Mouse (Mus musculus) neutrophil, adult 65 days (primary cell): ENCODE results near the gene Syn2. TPM values are rescaled to one million over a fixed set of nuclear protein-coding genes. Genes with fewer than 3 reads are reported as not detected.

ENCODE experiments used
- total RNA-seq: library from RNA; stranded (reverse); gene quantifications from 2 replicates; pipeline ENCODE4 v1.2.4, GENCODE M21; 2023

Syn2 gene
- total RNA-seq, result not detected in 2 replicates

DNA sequence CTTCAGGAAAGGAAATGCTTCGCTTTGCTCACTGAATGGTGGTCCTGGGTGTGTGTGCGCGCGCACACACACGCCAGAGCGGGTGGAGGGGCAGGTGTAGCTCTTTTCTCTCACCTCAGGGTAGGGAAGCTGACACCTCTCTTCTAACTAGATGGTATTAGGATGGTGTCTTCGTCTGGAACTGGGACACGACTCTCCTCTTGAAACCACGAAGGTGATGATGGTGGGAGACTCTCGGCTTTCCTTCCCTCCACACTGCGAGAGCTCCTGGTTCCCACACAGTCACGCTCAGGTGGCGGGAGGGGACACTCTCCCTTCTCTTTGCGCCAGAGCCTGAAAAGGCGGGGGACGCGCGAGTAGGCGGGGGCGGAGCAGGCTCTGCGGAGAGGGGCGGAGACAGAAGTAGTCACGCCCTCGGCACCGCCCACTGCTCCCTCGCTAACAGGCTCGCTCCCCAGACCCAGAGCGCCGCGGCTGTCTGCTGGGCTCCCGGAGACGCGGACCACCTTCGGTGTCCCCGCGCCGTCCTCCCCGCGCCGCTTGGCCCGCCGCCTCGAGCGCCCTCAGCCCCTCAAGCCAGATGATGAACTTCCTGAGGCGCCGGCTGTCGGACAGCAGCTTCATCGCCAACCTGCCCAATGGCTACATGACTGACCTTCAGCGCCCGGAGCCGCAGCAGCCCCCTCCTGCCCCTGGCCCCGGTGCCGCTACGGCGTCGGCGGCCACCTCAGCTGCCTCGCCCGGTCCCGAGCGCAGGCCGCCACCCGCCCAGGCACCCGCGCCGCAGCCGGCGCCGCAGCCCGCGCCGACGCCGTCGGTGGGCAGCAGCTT lies at the start of gene Syn2:
Gene Syn2, plus strand, starts transcription at position 402 of the 831 bp plus-strand sequence.

DNA sequence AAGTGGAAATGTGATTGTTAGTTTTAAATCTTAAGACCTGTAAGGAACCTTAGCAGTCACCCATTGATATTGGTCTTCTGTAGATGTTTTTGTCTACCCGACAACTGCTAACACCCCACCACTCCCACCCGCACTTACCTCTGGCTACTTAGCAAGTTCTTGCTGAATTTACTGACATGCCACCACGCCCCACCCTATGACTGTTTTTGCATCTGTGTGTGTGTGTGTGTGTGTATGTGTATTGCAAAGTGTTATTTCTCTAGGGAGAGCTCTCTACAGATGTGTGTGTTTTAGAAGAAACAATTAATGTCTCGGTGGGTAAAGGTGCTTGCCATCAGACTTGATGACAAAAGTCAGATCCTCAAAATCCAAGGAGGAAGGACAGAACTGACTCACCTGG lies 92.3 kb downstream of the Syn2 start, which contains the start of gene Gm17482:
Gene Gm17482, plus strand, starts transcription at position 301 of the 400 bp plus-strand sequence.

DNA sequence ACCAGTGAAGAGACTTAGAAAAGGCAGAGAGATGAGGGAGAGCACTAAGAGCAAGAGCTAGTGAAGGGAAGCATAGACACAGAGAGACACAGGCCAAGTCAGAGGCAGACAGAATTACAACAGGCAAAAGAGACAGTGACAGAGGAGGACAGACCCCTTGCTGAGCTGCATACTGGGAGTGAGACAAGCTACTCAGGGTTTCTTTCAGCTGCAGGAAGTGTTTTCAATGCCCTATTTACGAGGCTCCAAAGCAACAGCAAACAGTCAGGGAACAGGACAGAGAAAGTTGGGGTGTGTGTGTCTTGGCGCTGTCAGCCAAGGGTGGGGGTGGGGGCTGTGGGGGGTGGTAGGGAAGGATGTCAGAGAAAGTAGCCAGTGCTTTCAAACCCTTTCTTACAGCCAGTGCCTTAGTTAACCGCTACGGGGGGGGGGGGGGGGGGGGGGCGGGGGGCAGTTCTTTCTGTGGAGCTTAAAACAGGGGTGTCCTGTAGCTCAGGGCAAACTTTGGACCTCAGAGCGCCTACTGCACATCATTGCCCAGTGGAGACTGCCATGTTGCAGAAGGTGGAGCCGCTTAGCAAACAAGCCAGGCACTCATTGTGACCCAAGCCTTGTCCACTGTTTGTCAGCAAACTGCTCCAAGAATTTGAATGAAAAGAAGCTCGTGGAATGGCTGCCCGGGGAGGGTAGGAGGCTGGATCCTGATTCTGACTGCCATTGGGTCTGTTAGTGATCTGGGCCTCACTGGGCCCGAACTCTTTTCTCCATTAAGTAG lies 117.6 kb downstream of the Syn2 start, which contains the start of gene Timp4:
Gene Timp4, minus strand, starts transcription at position 107 of the 775 bp plus-strand sequence.

Other genes starting within 250 kb of the Syn2 start
- gene Vgll4, start 164.9 kb upstream of the Syn2 start, total RNA-seq, result 39.4 TPM in 2 replicates
- gene Tamm41, start 97.0 kb upstream of the Syn2 start, total RNA-seq, result 4.7 and 7.6 TPM in 2 replicates
- not detected in 2 replicates for gene Gm17482, start 92.4 kb downstream of the Syn2 start, total RNA-seq
- not detected in 2 replicates for gene Timp4, start 117.3 kb downstream of the Syn2 start, total RNA-seq
- gene Pparg, start 226.0 kb downstream of the Syn2 start, total RNA-seq, result 0.70 and 0.73 TPM in 2 replicates